Mouse (Mus musculus): ENCODE measurements around the gene Abcc1.

The Abcc1 gene

DNA sequence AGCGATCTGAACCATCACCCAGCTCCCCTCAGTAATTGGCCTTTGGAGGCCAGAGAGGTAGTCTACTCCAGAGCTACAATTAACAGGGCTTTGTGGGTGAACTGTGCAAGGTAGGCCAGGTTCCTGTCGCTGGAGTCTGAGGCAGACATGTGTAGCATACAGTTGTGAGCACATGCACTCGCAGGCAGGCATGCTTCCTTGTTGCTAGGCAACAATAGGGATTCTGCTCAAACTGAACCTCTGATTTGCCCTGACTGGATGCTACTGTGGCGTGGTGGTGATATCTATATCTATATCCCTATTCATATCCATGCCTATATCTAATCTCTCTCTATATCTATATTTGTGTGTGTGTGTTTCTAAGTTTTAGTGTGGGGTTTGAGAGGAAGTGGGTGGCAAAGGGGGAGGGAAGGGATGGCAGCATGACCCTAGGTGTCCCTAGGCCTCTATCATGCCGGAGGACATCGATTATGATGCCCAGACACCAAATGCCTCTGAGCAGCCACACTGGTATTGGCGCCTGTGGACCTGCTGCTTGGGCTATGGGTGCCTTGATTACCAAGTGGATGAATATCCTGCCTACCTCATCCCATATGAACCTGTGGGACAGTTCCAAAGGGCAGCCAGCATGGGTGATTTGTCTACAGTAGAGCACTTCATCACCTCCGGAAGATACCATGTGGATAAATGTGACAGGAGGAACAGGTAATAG lies 140.4 kb downstream of the Abcc1 start:
- no peak for DNase-seq (ENCODE audit: low spot score)

DNA sequence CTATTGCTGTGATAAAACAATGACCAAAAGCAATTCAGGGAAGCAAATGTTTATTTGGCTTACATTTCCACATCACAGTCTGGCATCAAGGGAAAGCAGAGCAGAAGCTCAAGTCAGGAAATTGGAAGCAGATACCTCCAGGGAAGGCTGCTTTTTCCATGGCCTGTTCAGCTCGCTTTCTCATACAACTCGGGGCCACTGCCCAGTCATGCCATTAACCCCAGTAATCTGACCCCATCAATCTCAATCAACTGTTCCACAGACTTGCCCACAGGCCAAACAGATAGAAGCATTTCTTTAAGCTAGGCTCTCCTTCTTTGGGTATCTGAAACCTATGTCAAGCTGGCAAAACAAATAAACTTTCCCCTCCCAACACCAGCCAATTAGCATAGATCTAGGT lies 145.1 kb downstream of the Abcc1 start:
- no peak for DNase-seq (ENCODE audit: low spot score)
